28 mouse cellular contexts compared by ENCODE assay signal in genomic region chr7:63889116-63889975, GRCm38 (mm10). TPM values are rescaled to one million over a fixed set of nuclear protein-coding genes. Genes with fewer than 3 reads are reported as not detected.
DNase-seq lines count a peak whose midpoint lies in the region; ATAC-seq and TF ChIP-seq lines count a peak whose summit lies in the region.
"Had no signal": no experiment of that assay in that cellular context is flagged by ENCODE, and none has a peak within 500 bp of the region (broad histone marks: within the 10 kb centered on the region; RNA-seq: fewer than 3 reads in every experiment).

No protein-coding gene starts in this region.

- H3K9ac ChIP-seq in heart, adult 2 months (ENCODE audit: low read depth, low read length), result no peak overlapping the region
- H3K9ac ChIP-seq: embryonic facial prominence, embryonic 13.5 days; hindbrain, embryonic 12.5 days; limb, embryonic 15.5 days; neural tube, embryonic 15.5 days; stomach, embryonic 15.5 days had no signal

- peaks cover 16% of the 10 kb centered on the region for H3K36me3 ChIP-seq in heart, adult 2 months (ENCODE audit: control insufficient read depth, insufficient read depth, low read length)

- DNase-seq in cerebellum, adult 11-12 months, result peak; percentile 52
- no peak for DNase-seq in cerebellum, adult 11 months
- DNase-seq in heart, adult 2 months, result no peak
- DNase-seq in heart, adult 9 months (ENCODE audit: low spot score in 2 of 2), result no peak
- no peak for DNase-seq in layer of hippocampus, adult 2 months (ENCODE audit: low spot score in 2 of 2)
- DNase-seq in layer of hippocampus, adult 11-12 months (ENCODE audit: low spot score), result no peak
- DNase-seq: adrenal gland, adult 8-10 months; gastrocnemius, postnatal 10 days; lung, postnatal 10 days; thymus, adult 18-20 months had no signal

- peaks cover 33% of the 10 kb centered on the region for H3K4me1 ChIP-seq in heart, adult 2 months (ENCODE audit: control insufficient read depth, insufficient read depth, low read length)
- H3K4me1 ChIP-seq in embryonic fibroblast, embryonic 13.5 days (ENCODE audit: control insufficient read depth, insufficient read depth, low read length), result peaks cover 13% of the 10 kb centered on the region

- no peak for TF ChIP-seq CTCF in heart, adult 2 months (IDR thresholded peaks at IDR 0.05)
- TF ChIP-seq CTCF in layer of hippocampus, adult 2 months (conservative IDR thresholded peaks at IDR 0.05), result no peak
- no peak for TF ChIP-seq CTCF in embryonic fibroblast, embryonic 13.5 days (IDR thresholded peaks at IDR 0.05; ENCODE audit: borderline replicate concordance, insufficient read depth, low read length)

- no peaks in the 10 kb centered on the region for H3K27me3 ChIP-seq in heart, adult 2 months (ENCODE audit: control insufficient read depth, insufficient read depth, low read length)
- H3K27me3 ChIP-seq: embryonic facial prominence, embryonic 13.5 days; hindbrain, embryonic 12.5 days; limb, embryonic 15.5 days; neural tube, embryonic 15.5 days; stomach, embryonic 15.5 days had no signal

- no peak for TF ChIP-seq POLR2A in heart, adult 2 months (IDR thresholded peaks at IDR 0.05; ENCODE audit: insufficient read depth, low read depth, low read length)
- no peak for TF ChIP-seq POLR2A in embryonic fibroblast, embryonic 13.5 days (IDR thresholded peaks at IDR 0.05; ENCODE audit: low read depth, low read length)

- TF ChIP-seq EP300 in heart, adult 2 months (IDR thresholded peaks at IDR 0.05; ENCODE audit: insufficient read depth, low read depth, low read length), result no peak

- WGBS in heart, adult 2 months, result 80% methylated on average over 9 of the region's 9 CpGs

- intact Hi-C loops in heart, adult 2 months (cut with DNase I), result loop anchor here (5.0 kb wide), 1 partner anchor 72 kb away; no protein-coding TSS in a partner anchor

- H3K4me3 ChIP-seq in heart, adult 2 months, result no peak overlapping the region
- no peak overlapping the region for H3K4me3 ChIP-seq in layer of hippocampus, adult 2 months
- no peak overlapping the region for H3K4me3 ChIP-seq in embryonic fibroblast, embryonic 13.5 days (ENCODE audit: insufficient read depth, low read length)
- H3K4me3 ChIP-seq: embryonic facial prominence, embryonic 13.5 days; hindbrain, embryonic 12.5 days; limb, embryonic 15.5 days; neural tube, embryonic 15.5 days; stomach, embryonic 15.5 days had no signal

- peak overlapping the region; percentile 92 for H3K27ac ChIP-seq in heart, adult 2 months
- H3K27ac ChIP-seq in layer of hippocampus, adult 2 months, result peak overlapping the region; percentile 57
- peak overlapping the region; percentile 37 for H3K27ac ChIP-seq in embryonic fibroblast, embryonic 13.5 days (ENCODE audit: insufficient read depth, low read length)
- H3K27ac ChIP-seq: embryonic facial prominence, embryonic 13.5 days; hindbrain, embryonic 12.5 days; limb, embryonic 15.5 days; neural tube, embryonic 15.5 days; stomach, embryonic 15.5 days had no signal

- H3K79me2 ChIP-seq in heart, adult 2 months (replicated peaks; ENCODE audit: control insufficient read depth, insufficient read depth, low read length), result peaks cover 4% of the 10 kb centered on the region

- ATAC-seq in erythroid progenitor cell, adult 5-6 weeks (replicated peaks; ENCODE audit: low FRiP score, poor library complexity, severe bottlenecking), result no peak
- ATAC-seq: inflammation-experienced regulatory T-cells, adult 6 months; midbrain, embryonic 16.5 days had no signal

RNA-seq across cellular contexts. Expression of gene E030018B13Rik, which starts 27.3 kb away (rescaled TPM):
- total RNA-seq in heart, adult 2 months (2021), result not detected
- not detected in 2 replicates for polyA plus RNA-seq in heart, adult 2 months (2012; rRNA removed)
- total RNA-seq in layer of hippocampus, adult 2 months (2021), result not detected
- polyA plus RNA-seq in embryonic fibroblast, embryonic 13.5 days (2011; ENCODE audit: insufficient read length, low read depth, missing spikeins), result not detected in 2 replicates
- not detected in 2 replicates for total RNA-seq in erythroid progenitor cell, adult 5-6 weeks (2015; ENCODE audit: low replicate concordance)
- not detected in 2 replicates for total RNA-seq in erythroid progenitor cell, adult 5-6 weeks (2017; ENCODE audit: low replicate concordance)
- total RNA-seq: gastrocnemius, postnatal 10 days; heart, adult 18-20 months; heart, postnatal 10 days; left cerebral cortex, adult 18-20 months; left cerebral cortex, postnatal 36 days; megakaryocyte, adult 5-6 weeks; MEL had no signal
- polyA plus RNA-seq: embryonic facial prominence, embryonic 13.5 days; forebrain, embryonic 11.5 days; kidney, embryonic 16.5 days; limb, embryonic 15.5 days; liver, embryonic 16.5 days; midbrain, embryonic 16.5 days; neural tube, embryonic 15.5 days had no signal

RNA-seq across cellular contexts. Expression of gene Klf13, which starts 49.4 kb away (rescaled TPM):
- 10 to 100 TPM; 50.0 to 54.6 TPM for total RNA-seq in heart, adult 2 months (2021)
- polyA plus RNA-seq in heart, adult 2 months (2012; rRNA removed), result 21.6 and 24.6 TPM in 2 replicates
- total RNA-seq in layer of hippocampus, adult 2 months (2021), result 100 to 1,000 TPM; 200 to 216 TPM
- 34.6 and 40.2 TPM in 2 replicates for polyA plus RNA-seq in embryonic fibroblast, embryonic 13.5 days (2011; ENCODE audit: insufficient read length, low read depth, missing spikeins)
- total RNA-seq in erythroid progenitor cell, adult 5-6 weeks (2015; ENCODE audit: low replicate concordance), result 41.8 and 46.9 TPM in 2 replicates
- total RNA-seq in erythroid progenitor cell, adult 5-6 weeks (2017; ENCODE audit: low replicate concordance), result 53.8 and 60.1 TPM in 2 replicates

Comparison
In these comparisons a context has a peak if more than half of its experiments do, and no peak if none do; other contexts are left out.
1. H3K27ac ChIP-seq: peak in every context shown above with its lines; median percentile 92 in heart, adult 2 months; 57 in layer of hippocampus, adult 2 months; 37 in embryonic fibroblast, embryonic 13.5 days.